Mouse (Mus musculus) E14TG2a.4 (cell line): ENCODE results near the gene B4galnt3.

Source experiments
- CTCF ChIP-seq: conservative IDR thresholded peaks from 2 replicates; pipeline ENCODE4 v1.5.1; 2014; ENCODE audit warnings: low read length
- POU5F1 ChIP-seq: IDR thresholded peaks from 2 replicates; pipeline ENCODE4 v1.6.1; 2014; ENCODE audit warnings: low read length, borderline replicate concordance

DNA sequence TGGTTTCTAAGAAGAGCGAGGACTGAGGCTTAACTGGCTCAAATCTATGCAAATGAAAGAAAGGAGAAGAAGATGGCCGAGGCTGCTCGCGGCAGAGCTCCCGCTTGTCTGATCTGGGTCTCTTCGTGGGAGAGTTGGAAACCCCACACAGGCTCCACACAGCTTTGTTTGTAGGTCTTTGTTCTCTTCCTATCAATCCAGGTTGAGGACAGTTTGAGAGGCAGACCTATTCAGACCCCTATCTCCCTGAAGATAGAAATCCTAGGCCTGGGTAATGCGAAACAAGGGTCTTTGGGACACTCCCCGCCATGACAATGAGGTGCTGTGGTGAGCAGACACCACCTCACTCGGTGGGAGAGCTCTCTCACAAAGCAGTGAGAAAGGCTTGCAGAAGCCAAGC lies 34.9 kb downstream of the B4galnt3 start:
- TF ChIP-seq CTCF (no peak), POU5F1 (no peak)
